Mouse (Mus musculus) kidney, postnatal 0 days (tissue): Measurements from ENCODE around the gene Ghr. TPM values are rescaled to one million over a fixed set of nuclear protein-coding genes. Genes with fewer than 3 reads are reported as not detected.

Experiments used
- ATAC-seq: fragments of 200-750 bp; cut with Nextera tagmentation; replicated peaks from 2 replicates; pipeline ENCODE4 v1.8.0; 2017; ENCODE audit warnings: low read depth, moderate number of reproducible peaks, moderate TSS enrichment, moderate library complexity; ENCODE audit not compliant: low FRiP score
- DNase-seq: peaks from one replicate; pipeline ENCODE4 v3.0.0-alpha.2; 2016; ENCODE audit warnings: low spot score
- H3K27ac ChIP-seq: fragments of 300-500 bp; sonication (generic); 2 replicates; pipeline ENCODE4 v1.5.1; 2014; ENCODE audit warnings: mild to moderate bottlenecking
- H3K27me3 ChIP-seq: fragments of 300-500 bp; sonication (generic); 2 replicates; pipeline ENCODE4 v1.6.1; 2014; ENCODE audit warnings: low read length, mixed read lengths; ENCODE audit not compliant: insufficient read depth
- H3K36me3 ChIP-seq: fragments of 300-500 bp; sonication (generic); 2 replicates; pipeline ENCODE4 v1.6.1; 2014; ENCODE audit warnings: low read length, mixed read lengths; ENCODE audit not compliant: insufficient read depth
- H3K4me1 ChIP-seq: fragments of 300-500 bp; sonication (generic); replicated peaks from 2 replicates; pipeline ENCODE4 v1.6.1; 2014; ENCODE audit warnings: antibody characterized with exemption, low read length, mixed read lengths; ENCODE audit not compliant: insufficient read depth
- H3K4me2 ChIP-seq: fragments of 300-500 bp; sonication (generic); 2 replicates; pipeline ENCODE4 v1.6.1; 2014; ENCODE audit warnings: mild to moderate bottlenecking, low read length, moderate library complexity, mixed read lengths
- H3K4me3 ChIP-seq: fragments of 300-500 bp; sonication (generic); replicated peaks from 2 replicates; pipeline ENCODE4 v1.5.1; 2014; ENCODE audit warnings: low read depth, low read length
- H3K9ac ChIP-seq: fragments of 300-500 bp; sonication (generic); 2 replicates; pipeline ENCODE4 v1.6.1; 2014; ENCODE audit warnings: low read depth, low read length
- H3K9me3 ChIP-seq: fragments of 300-500 bp; sonication (generic); replicated peaks from 2 replicates; pipeline ENCODE4 v1.6.1; 2016; ENCODE audit warnings: low read length, inconsistent platforms, mixed read lengths
- CTCF ChIP-seq: IDR thresholded peaks from 2 replicates; pipeline ENCODE4 v1.5.1; 2016; ENCODE audit warnings: antibody characterized with exemption, low read depth, mild to moderate bottlenecking, moderate library complexity
- WGBS: fragments of 180-500 bp; shearing (Covaris S2); extraction: QIAGEN DNeasy Blood & Tissue Kit; methylation state at CpG from one replicate; pipeline ENCODE4 v1.1.7; 2014; 5-methylcytosine and 5-hydroxymethylcytosine counted together
- polyA plus RNA-seq: library from polyadenylated mRNA; unstranded; fragments of >200 nt; fragmentation: Nextera tagmentation; extraction: Ambion mirVana; gene quantifications from 2 replicates; pipeline ENCODE4 v1.2.1, GENCODE M21; 2015

Gene Ghr
- polyA plus RNA-seq, 1 experiment from 2014 or later, result 82.6 TPM

DNA sequence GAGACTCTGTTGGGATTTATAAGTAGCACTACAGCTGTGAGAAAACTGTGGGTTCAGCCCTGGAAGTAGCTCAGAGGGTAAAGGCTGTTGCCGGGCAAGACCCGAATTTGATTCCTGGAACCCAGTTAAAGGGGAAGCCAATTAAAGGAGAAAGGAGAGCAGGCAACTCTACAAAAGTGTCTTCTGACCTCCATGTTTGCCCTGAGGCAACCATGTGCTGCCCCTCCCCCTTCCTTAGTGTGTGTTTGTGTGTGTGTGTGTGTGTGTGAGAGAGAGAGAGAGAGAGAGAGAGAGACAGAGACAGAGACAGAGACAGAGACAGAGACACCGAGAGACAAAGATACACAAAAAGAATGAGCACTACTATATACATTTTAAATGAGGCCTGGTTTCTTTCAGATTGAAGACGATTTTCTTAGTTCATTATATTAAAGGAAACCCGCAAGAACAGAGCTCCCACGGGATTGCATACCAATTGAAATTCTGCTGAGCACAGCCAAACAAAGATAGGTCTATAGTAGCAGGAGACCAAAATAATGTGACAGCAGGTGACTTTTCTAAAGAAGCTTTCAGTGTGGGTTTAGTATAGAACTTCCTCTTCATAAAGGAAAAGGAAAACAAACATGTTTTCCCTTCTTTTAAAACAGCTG lies 313.2 kb downstream of the Ghr start:
- WGBS, result 24% methylated on average over 6 of the region's 6 CpGs
- DNase-seq (peak; percentile 41), ATAC-seq (peak; percentile 18; the same call in 1 of the 2 replicates)
- H3K36me3 ChIP-seq, result no peaks in the 10 kb centered on the region
- TF ChIP-seq CTCF, result no peak
- peak overlapping the region; percentile 55 for H3K9ac ChIP-seq
- peaks cover 3% of the 10 kb centered on the region; the same call in 1 of the 2 replicates for H3K4me1 ChIP-seq
- H3K27ac ChIP-seq, result peak overlapping the region; percentile 94
- no peaks in the 10 kb centered on the region for H3K27me3 ChIP-seq
- no peaks in the 10 kb centered on the region for H3K9me3 ChIP-seq
- peak overlapping the region; percentile 35 for H3K4me3 ChIP-seq
- peak overlapping the region; percentile 52 for H3K4me2 ChIP-seq

DNA sequence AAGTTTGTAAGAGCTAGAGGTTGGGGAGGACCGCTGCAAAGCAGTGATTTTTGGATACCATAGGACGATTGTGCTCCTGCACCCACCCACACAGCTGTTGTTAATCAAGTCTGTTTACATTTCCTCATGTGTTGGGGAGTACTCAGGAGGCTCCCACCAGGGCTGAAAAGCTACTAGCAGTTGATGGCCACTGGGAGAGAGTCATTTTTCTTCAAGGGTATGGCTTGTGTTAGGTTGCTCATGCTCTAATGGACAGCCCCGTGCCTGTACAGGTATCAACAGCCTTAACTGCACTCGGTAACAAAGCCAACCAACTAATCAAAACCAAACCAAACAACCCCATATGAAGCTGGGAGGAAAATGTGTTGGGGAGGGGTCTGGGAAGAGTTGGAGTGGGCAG lies 313.8 kb downstream of the Ghr start:
- TF ChIP-seq CTCF, result no peak
- H3K4me1 ChIP-seq, result peaks cover 3% of the 10 kb centered on the region; the same call in 1 of the 2 replicates
- H3K9me3 ChIP-seq, result no peaks in the 10 kb centered on the region
- 25% methylated on average over 4 of the region's 4 CpGs for WGBS
- no peak overlapping the region for H3K9ac ChIP-seq
- ATAC-seq, result peak; percentile 46; the same call in 1 of the 2 replicates
- peak; percentile 62 for DNase-seq
- no peak overlapping the region for H3K4me3 ChIP-seq
- H3K36me3 ChIP-seq, result no peaks in the 10 kb centered on the region
- H3K27ac ChIP-seq, result peak overlapping the region; percentile 94
- no peaks in the 10 kb centered on the region for H3K27me3 ChIP-seq
- peak overlapping the region; percentile 52; the same call in 1 of the 2 replicates for H3K4me2 ChIP-seq

DNA sequence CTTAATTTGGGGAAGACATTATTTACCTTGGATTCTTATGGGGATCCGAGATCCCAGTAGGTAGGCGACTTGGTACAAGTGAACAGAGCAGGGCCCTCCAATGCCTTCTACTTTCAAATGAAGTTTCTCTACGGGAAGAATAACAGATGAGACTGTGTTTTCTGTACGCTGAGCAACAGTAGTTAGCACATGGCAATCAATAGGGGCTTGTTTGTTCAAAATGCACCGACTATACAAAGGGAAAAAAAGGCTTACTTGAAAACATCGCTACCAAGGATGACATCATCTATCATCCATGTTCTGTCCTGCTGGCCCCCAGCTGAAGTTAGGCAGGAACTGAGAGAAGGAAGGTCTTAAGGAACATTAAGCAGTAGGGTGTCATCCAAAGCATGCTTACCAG lies 315.0 kb downstream of the Ghr start, which contains the start of gene Selenop:
Gene Selenop, plus strand, starts transcription at position 301 of the 400 bp plus-strand sequence.
- no peak for DNase-seq
- no peaks in the 10 kb centered on the region for H3K27me3 ChIP-seq
- H3K9ac ChIP-seq, result no peak within 1 kb of the TSS
- no peak within 1 kb of the TSS for H3K4me2 ChIP-seq
- 0 out of 2 replicates have a peak within 1 kb of the TSS, but pooled peaks have one; percentile 94 for H3K27ac ChIP-seq
- no peaks in the 10 kb centered on the region for H3K9me3 ChIP-seq
- no peak within 1 kb of the TSS for H3K4me3 ChIP-seq
- peaks cover 3% of the 10 kb centered on the region; the same call in 1 of the 2 replicates for H3K4me1 ChIP-seq
- WGBS, result 91% methylated on average over 6 of the region's 6 CpGs
- H3K36me3 ChIP-seq, result no peaks in the 10 kb centered on the region
- no peak for ATAC-seq
- TF ChIP-seq CTCF, result no peak
